Mouse (Mus musculus): Measurements from ENCODE around the gene Rhbdf2. TPM values are rescaled to one million over a fixed set of nuclear protein-coding genes. Genes with fewer than 3 reads are reported as not detected.

The Rhbdf2 gene
- total RNA-seq, 4 experiments from 2014 or later = 8.7 to 12.6 (median 10.6) TPM

- no peak for DNase-seq (ENCODE audit: low spot score)
Measured at GRCm38 (mm10) chr11:116552194-116552593, 74.6 kb downstream of the Rhbdf2 start.

DNA sequence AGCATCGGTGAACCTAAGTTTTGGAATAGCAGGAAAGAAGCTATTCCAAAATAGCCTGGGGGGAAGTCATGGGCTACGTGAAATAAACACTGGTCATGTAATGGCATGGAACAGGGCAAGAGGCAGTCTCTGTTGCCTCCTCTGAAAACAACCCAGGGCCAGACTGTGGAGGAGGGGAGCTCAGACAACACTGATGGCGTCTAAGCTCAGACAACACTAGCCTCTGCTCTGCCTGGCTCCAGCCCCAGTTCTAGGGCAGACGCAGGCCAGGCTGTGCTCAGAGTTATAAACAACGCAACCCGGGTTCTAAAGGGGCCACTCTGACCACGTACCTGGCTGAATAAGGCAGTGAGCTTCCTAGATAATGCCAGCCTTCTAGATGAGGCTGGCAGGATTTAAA, 76.1 kb downstream of the Rhbdf2 start:
- DNase-seq (ENCODE audit: low spot score) = peak; percentile 21

- no peak for DNase-seq (ENCODE audit: low spot score)
Measured at GRCm38 (mm10) chr11:116549273-116550038, 77.4 kb downstream of the Rhbdf2 start.

DNA sequence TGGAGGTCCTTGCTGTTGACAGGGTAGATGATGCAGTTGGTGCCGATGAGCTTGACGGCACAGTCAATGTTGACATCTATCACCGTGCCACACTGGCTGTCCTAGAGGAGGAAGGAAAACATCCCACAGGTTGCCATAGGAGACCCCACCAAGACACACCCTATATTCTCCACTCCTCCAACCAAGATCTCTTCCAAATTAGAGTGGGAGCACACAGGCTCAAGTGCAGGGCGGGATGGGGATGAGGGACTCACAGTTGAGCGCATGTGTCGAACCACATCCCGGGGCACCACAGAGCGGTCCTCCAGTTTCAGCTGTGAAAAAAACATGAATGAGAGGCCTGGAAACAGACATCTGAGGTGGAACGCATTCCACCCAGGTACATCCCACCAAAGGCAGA, 78.0 kb downstream of the Rhbdf2 start:
- no peak for DNase-seq (ENCODE audit: low spot score)

Other genes starting within 250 kb of the Rhbdf2 start
- 10 to 100 TPM in 2 of 4 experiments, 1 to 10 TPM in 2; 7.5 to 12.5 (median 9.4) TPM for gene Rnf157, start 214.0 kb downstream of the Rhbdf2 start, total RNA-seq (2022)
- gene Ubald2, start 192.9 kb downstream of the Rhbdf2 start, total RNA-seq (2022) = 10 to 100 TPM; 28.2 to 36.0 (median 32.7) TPM
- gene Qrich2, start 160.8 kb downstream of the Rhbdf2 start, total RNA-seq (2022) = under 1 TPM in 1 of 4 experiments, not detected in 3; 0.03 TPM
- gene Prpsap1, start 132.8 kb downstream of the Rhbdf2 start, total RNA-seq (2022) = 10 to 100 TPM; 24.5 to 29.9 (median 26.0) TPM
- gene Sphk1, start 96.1 kb downstream of the Rhbdf2 start, total RNA-seq (2022) = 1 to 10 TPM in 1 of 4 experiments, under 1 TPM in 3; 0.57 to 1.3 (median 0.98) TPM
- gene Ube2o, start 45.6 kb downstream of the Rhbdf2 start, total RNA-seq (2022) = 10 to 100 TPM; 27.4 to 33.1 (median 29.8) TPM
- gene Aanat, start 40.6 kb downstream of the Rhbdf2 start, total RNA-seq (2022) = not detected
- 1 to 10 TPM; 1.4 to 2.0 (median 1.8) TPM for gene Prcd, start 26.5 kb upstream of the Rhbdf2 start, total RNA-seq (2022)
- gene Cygb, start 27.3 kb upstream of the Rhbdf2 start, total RNA-seq (2022) = 10 to 100 TPM; 40.6 to 64.1 (median 43.0) TPM
- gene St6galnac1, start 148.5 kb upstream of the Rhbdf2 start, total RNA-seq (2022) = not detected
- 10 to 100 TPM; 14.2 to 20.8 (median 18.2) TPM for gene Mxra7, start 201.0 kb upstream of the Rhbdf2 start, total RNA-seq (2022)
- gene Mettl23, start 216.3 kb upstream of the Rhbdf2 start, total RNA-seq (2022) = 10 to 100 TPM; 36.9 to 38.6 (median 38.1) TPM
- 10 to 100 TPM; 28.5 to 39.4 (median 35.9) TPM for gene Jmjd6, start 216.4 kb upstream of the Rhbdf2 start, total RNA-seq (2022)
- 10 to 100 TPM; 27.3 to 33.6 (median 29.7) TPM for gene Mfsd11, start 225.4 kb upstream of the Rhbdf2 start, total RNA-seq (2022)
- gene Srsf2, start 226.1 kb upstream of the Rhbdf2 start, total RNA-seq (2022) = 100 to 1,000 TPM in 2 of 4 experiments, 10 to 100 TPM in 2; 85.5 to 126 (median 103) TPM